Mouse (Mus musculus) cerebellum, adult (tissue): ENCODE measurements around the gene N6amt1.

Source experiments
- ATAC-seq: cut with Nextera tagmentation; 2 replicates; pipeline ENCODE4 v1.9.2; 2017; ENCODE audit warnings: mild to moderate bottlenecking, moderate library complexity, mixed read lengths; ENCODE audit not compliant: insufficient number of reproducible peaks, low FRiP score, low TSS enrichment

N6amt1 gene

GRCm38 (mm10) chr16:87382996-87383395 lies 29.0 kb downstream of the N6amt1 start:
- ATAC-seq = no peak

- no peak for ATAC-seq
Observed at GRCm38 (mm10) chr16:87384366-87384765, 30.4 kb downstream of the N6amt1 start.

GRCm38 (mm10) chr16:87387444-87387977 lies 33.5 kb downstream of the N6amt1 start:
- no peak for ATAC-seq

GRCm38 (mm10) chr16:87393813-87394548 lies 40.0 kb downstream of the N6amt1 start:
- peak; percentile 94 for ATAC-seq

- no peak for ATAC-seq
Observed at GRCm38 (mm10) chr16:87405001-87405400, 51.0 kb downstream of the N6amt1 start.
